Mouse (Mus musculus) Patski (cell line): Measurements from ENCODE around the gene Atxn7l3b. TPM values are rescaled to one million over a fixed set of nuclear protein-coding genes. Genes with fewer than 3 reads are reported as not detected.
"Not testable (repeated sequence)": the region's sequence is repeated elsewhere in the genome, so short reads cannot be mapped to it uniquely, and the experiment has no call there.

Experiments
- ATAC-seq: fragments of 100-300 bp; one replicate; pipeline ENCODE4 v1.8.0; 2021
- CTCF ChIA-PET: fragments of 350-600 bp; sonication (Branson Sonifier 250); formaldehyde crosslinking; loops from one replicate; lab custom pipeline; 2022; ENCODE audit warnings: inconsistent platforms; lab: Charles Lee
- POLR2A ChIA-PET: fragments of 350-600 bp; sonication (Branson Sonifier 250); formaldehyde crosslinking; loops from one replicate; lab custom pipeline; 2022; ENCODE audit warnings: antibody characterized with exemption, inconsistent platforms; lab: Charles Lee
- DNase-seq: peaks from one replicate; pipeline ENCODE4 v3.0.0-alpha.2; 2011; ENCODE audit warnings: low read depth, low spot score
- H3K27me3 ChIP-seq: fragments of 371-371 bp; one replicate; pipeline ENCODE4 v1.5.1; 2021
- CTCF ChIP-seq: fragments of 100-300 bp; IDR thresholded peaks from one replicate; pipeline ENCODE4 v1.5.1; 2021
- in situ Hi-C: fragments of 300-500 bp; cut with MboI; formaldehyde crosslinking; loops from 3 replicates; pipeline ENCODE4 v1.11.1; 2018; ENCODE audit warnings: low pct_unique_long_range_greater_than_20kb, mixed read lengths
- polyA plus RNA-seq: library from polyadenylated mRNA; unstranded; gene quantifications from one replicate; pipeline ENCODE4 v1.2.3, GENCODE M21; 2021

The Atxn7l3b gene
- polyA plus RNA-seq = 64.7 TPM

DNA sequence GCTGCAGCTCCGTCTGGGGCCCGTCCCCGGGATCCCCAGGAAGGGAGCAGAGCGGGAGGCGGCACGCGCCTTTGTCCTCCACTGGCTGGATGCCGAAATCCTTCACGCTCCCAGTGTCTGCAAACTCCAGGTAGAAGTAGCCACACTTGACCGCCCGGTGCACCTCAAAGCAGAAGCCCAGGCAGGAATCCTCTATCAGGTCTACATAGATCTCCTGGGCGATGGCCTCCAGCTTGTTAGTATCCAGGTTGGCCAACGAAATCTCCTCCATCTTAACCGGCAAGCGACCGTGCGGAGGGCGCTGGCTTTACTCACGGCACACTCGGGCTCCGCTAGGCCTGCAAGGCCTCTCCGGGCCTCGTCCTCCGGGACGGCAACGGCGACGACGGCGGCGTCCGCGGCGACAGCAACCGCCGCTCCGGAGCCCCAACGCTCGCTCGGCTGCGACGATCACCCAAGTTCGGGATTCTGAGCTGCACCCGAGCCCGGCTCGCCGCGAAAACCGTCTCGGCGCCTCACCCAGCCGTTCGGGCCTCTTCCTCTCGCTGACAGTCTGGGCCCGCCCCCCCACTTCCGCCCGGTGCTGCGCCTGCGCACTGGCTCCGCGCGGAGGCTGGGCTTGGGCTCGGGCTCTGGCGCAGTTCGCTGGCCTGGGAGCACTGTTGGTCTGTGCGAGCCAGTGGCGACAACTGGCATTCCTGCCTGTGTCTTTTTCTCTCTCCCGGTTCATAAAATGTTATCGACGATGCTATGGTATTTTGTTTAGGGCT, at the start of gene Atxn7l3b:
Atxn7l3b (minus strand) TSS at position 550 of the 770 bp plus-strand sequence.
- peak; percentile 99 for ATAC-seq
- H3K27me3 ChIP-seq = no peaks in the 10 kb centered on the region
- no peak for TF ChIP-seq CTCF
- peak; percentile 54 for DNase-seq
- in situ Hi-C loops = no loop called here
- POLR2A ChIA-PET = interaction anchor here (0.5 to 0.7 kb wide), 2 partner anchors 25 to 34 kb away, joined by 3 read pairs; no protein-coding TSS in a partner anchor
- CTCF ChIA-PET = interaction anchor here (1.0 to 1.7 kb wide), 3 partner anchors 44 to 82 kb away, joined by 3 to 4 read pairs (median 3); no protein-coding TSS in a partner anchor

DNA sequence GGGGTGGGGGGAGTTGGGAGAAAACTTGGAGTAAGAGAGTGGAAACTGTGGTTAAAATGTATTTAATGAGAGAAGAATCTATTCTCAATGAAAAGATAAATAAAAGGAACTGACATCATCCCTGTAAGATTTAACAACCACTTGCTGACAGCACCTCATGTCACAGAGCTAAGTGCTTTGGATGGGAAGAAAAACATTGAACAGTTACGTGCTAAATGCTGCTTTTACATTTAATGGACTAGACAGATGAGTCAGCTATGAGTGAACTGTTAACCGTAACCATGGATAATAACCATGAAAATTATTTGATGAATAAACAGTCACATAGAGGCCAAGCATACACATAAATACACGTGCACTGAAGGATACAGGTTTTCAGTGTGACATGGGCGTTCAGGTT, 48.8 kb upstream of the Atxn7l3b start:
- CTCF ChIA-PET = no interaction called here
- no peak for TF ChIP-seq CTCF
- POLR2A ChIA-PET = no interaction called here
- no peaks in the 10 kb centered on the region for H3K27me3 ChIP-seq
- in situ Hi-C loops = no loop called here
- DNase-seq = no peak
- no peak for ATAC-seq

DNA sequence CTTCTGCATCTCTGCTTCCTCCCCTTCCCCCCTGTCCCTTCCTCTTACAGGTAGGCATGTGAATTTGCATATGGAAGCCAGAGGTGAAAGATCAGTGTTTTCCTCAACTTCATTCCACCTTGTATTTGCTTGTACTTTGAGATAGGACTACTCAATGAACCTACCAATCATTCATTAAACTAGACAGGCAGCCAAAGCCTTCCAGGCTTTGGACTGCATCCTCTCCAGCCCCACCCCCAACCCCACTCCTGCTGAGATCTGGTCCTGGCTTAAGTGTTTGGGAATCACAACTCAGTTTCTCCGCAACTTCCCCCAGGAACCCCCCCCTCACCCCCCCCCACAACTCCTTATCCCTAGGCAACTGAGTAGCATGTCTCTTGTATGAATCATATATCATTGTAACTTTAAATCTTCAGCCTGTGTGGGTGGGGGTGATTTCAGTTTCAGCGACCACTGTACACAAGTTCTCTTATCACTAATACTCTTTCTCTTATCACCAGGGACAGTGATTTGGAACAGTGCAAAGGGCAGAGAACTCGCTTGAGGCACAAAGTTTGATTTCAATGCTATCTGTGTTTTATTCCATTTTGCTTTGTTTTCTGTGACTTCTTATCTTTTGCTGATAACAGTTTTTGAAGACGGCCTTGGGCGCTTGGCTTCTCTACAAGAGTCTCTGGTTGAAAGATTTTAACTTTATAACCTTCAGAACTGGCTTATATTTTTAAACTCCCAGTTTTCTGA, 44.7 kb upstream of the Atxn7l3b start:
- POLR2A ChIA-PET = no interaction called here
- no peak for DNase-seq
- H3K27me3 ChIP-seq = no peaks in the 10 kb centered on the region
- in situ Hi-C loops = no loop called here
- CTCF ChIA-PET = no interaction called here
- no peak for TF ChIP-seq CTCF
- ATAC-seq = no peak

DNA sequence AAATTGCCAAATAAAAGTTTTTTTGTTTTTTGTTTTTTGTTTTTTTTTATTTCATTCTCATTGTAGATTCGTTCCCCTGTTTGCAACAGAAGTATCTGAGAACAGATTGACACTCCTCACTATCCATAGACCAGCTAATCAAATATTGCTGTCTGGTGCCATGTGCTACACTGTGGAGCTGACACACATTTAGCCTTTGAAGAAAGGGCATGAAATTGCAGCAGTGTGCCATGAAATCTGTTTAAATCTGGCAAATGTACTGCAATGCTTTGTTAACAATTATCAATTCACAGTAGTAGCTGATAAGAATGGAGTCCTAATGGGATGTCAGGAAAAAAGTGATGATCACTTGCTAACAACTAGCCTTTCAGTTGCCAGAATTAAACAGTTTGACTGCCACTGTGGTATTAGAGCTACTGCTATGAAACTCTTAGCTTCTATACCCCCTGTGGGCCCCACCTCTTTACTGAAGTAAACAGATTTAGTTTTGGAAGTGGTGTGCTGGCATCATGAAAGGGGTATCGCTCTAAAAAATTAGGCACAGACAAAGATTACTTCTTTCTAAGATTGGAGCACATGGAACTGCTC, 41.3 kb upstream of the Atxn7l3b start:
- ATAC-seq = no peak
- CTCF ChIA-PET = interaction anchor here (1.6 kb wide), 1 partner anchor 12 kb away, joined by 3 read pairs; no protein-coding TSS in a partner anchor

GRCm38 (mm10) chr10:112967578-112967977, 38.8 kb upstream of the Atxn7l3b start:
- no peak for TF ChIP-seq CTCF
- no peak for ATAC-seq
- H3K27me3 ChIP-seq = no peaks in the 10 kb centered on the region
- in situ Hi-C loops = no loop called here
- DNase-seq = no peak
- ChIA-PET POLR2A (no interaction called here), CTCF (no interaction called here)

More for the DNA sequence above, 41.3 kb upstream of the Atxn7l3b start:
- DNase-seq = no peak
- in situ Hi-C loops = no loop called here
- POLR2A ChIA-PET = no interaction called here
- no peak for TF ChIP-seq CTCF
- no peaks in the 10 kb centered on the region for H3K27me3 ChIP-seq

DNA sequence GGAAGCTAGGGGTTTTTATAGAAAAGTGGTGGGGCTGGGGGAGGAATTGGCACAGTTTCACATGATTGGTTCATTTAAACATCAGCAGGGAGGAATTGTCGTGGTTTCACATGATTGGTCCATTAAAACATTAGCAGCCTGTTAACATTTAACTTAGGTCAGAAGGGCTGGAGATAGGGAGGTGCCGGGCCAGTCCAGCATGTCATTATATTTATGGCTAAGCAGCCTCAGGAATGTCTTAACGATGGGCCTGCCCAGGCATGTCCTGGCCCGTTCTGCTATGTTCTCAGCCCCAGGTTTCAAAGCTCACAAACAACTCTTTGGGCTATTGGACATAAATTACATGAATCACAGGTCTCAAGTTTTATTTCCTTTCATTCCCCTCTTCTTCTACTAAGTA, 33.4 kb upstream of the Atxn7l3b start:
- CTCF ChIA-PET, H3K27me3 ChIP-seq, in situ Hi-C loops, POLR2A ChIA-PET: not testable (repeated sequence)
- peak; percentile 33 for DNase-seq
- peak; percentile 57 for ATAC-seq

DNA sequence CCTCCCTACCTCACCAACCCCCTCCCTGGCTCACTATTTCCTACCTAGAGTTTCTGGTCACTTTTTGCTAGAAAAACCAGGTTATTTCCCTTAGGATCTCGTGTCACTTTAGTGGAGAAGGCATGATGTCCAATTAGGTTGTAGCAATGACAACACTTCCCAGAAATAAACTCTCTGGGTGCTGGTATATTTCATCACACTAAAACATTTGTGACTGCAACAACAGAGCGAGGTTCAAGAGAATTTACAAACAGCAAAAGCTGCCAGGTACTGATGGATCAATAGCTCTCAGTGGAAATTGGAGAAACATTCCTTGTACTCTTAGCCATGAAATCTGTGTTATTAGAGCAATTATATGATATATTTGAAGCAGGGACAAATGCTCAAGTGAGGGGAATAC, 25.3 kb upstream of the Atxn7l3b start:
- CTCF ChIA-PET = no interaction called here
- POLR2A ChIA-PET = no interaction called here
- in situ Hi-C loops = no loop called here
- DNase-seq = no peak
- no peaks in the 10 kb centered on the region for H3K27me3 ChIP-seq
- ATAC-seq = no peak
- TF ChIP-seq CTCF = no peak

GRCm38 (mm10) chr10:112948453-112948852, 19.7 kb upstream of the Atxn7l3b start:
- in situ Hi-C loops = no loop called here
- ATAC-seq (no peak), DNase-seq (no peak)
- ChIA-PET CTCF (no interaction called here), POLR2A (no interaction called here)
- no peaks in the 10 kb centered on the region for H3K27me3 ChIP-seq
- TF ChIP-seq CTCF = no peak

DNA sequence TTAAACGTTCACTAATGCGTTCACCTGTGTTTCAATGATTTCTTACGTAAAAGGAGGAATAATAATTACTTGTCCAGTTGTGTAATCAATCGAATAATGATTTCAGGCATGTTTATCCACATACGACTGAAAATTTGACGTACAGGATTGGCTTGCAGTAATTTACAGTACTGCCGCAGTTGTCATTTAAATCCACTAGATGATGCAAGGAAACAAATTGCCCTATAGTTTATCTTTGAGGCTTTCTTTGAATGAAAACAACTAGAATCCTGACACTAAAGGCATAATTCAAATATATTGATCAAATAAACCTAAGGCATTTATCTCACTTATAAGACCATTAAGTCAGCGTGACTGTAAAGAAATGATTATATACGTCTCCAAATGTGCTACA, 418 bp upstream of the Atxn7l3b start:
- DNase-seq (no peak), ATAC-seq (peak; percentile 69)
- H3K27me3 ChIP-seq = no peaks in the 10 kb centered on the region
- in situ Hi-C loops = no loop called here
- ChIA-PET CTCF (interaction anchor here (1.0 kb wide), 1 partner anchor 82 kb away, joined by 3 read pairs; no protein-coding TSS in a partner anchor), POLR2A (no interaction called here)
- TF ChIP-seq CTCF = peak; percentile 49

DNA sequence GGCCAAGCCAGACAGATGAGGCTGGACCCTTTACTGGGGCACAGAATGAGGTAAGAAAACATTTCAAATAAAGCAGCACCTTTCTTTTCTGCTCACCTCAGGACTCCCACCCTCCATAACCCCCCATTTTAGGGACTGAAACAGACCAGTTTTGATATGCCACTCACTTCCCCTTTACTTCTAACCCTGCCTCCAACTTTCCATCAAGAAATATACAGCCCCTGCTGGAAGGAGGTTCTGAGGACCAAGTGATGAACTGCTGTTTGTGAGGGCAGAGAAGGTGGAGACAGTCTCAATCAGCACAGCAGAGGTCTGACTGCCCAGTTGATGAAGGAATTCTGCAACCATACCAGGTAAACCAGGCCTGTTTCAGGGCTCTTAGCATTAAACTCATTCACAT, 1.8 kb downstream of the Atxn7l3b start:
- TF ChIP-seq CTCF = no peak
- ATAC-seq (no peak), DNase-seq (no peak)
- CTCF ChIA-PET = interaction anchor here (2.3 kb wide), 1 partner anchor 11 kb away, joined by 7 read pairs; no protein-coding TSS in a partner anchor
- in situ Hi-C loops = no loop called here
- no peaks in the 10 kb centered on the region for H3K27me3 ChIP-seq
- POLR2A ChIA-PET = no interaction called here
